Mouse (Mus musculus): ENCODE data around the gene Pax2.

Pax2 gene

GRCm38 (mm10) chr19:44748271-44748670 lies 7.6 kb upstream of the Pax2 start:
- no peak for DNase-seq (ENCODE audit: low spot score in 2 of 2)

DNA sequence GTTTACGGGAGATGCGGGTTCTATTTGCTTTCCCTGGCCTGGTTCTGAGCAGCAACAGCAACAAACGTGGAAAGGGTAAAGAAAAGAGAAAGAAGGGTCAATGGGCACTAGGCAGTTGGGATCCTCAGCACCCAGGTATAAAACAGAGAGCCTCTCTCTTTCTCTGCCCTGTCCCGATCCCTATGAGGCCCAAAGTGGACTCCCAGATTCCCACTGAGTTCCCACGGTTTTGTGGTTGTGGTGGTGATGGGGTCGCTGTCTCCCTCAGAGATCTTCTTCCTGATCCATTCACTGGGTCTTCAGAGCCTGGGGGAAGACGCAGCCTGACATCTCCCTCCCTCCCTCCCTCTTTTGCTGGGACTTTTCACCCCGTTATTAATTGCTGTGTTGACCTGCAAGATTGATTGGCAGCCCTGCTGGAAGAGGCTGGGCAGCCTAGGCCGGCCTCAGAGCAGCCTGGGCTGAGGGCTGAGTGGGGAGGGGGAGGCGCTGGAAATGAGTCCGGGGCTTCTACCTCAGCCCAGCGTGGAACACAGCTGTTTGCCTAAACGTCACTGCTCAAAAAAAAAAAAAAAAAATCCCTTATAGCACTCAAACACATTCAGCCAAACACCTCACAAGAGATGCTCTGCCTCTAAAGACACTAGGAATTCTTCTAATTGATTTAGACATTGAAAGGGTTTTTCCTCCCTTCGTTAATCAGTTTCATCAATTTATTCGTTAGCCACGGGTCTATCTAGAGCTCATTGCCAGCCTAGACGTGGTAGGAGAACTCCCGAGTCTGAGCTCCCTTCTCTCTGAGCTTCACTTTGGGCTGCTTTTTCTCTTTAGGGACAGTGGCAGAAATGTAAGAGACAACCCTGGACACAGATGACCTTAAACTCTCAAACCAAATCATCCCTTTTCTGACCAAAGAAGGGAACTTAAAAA lies 6.5 kb upstream of the Pax2 start:
- no peak for DNase-seq (ENCODE audit: low spot score in 2 of 2)

- no peak for DNase-seq (ENCODE audit: low spot score in 2 of 2)
These were observed 5.5 kb upstream of the Pax2 start for GRCm38 (mm10) chr19:44750051-44751041.

DNA sequence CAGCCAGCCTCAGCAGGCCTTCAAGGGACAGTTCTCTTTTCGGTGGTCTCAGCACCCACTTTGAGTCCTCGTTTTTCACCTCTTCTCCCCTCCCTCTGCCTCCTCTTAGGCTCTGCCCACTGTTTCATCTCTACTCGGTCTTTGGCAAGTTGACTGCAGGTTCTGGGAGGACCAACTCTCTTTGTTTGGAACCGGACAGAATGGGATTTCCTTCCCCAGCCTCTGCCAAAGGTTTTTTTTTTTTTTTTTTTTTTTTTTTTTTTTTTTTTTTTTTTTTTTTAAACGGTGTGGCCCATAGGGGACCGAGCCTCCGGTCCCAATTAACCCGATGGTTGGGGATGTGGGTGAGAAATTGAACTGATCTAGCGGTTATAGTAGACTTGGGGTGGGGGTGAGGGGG lies 4.8 kb upstream of the Pax2 start:
- DNase-seq (ENCODE audit: low spot score in 2 of 2), result no peak

DNA sequence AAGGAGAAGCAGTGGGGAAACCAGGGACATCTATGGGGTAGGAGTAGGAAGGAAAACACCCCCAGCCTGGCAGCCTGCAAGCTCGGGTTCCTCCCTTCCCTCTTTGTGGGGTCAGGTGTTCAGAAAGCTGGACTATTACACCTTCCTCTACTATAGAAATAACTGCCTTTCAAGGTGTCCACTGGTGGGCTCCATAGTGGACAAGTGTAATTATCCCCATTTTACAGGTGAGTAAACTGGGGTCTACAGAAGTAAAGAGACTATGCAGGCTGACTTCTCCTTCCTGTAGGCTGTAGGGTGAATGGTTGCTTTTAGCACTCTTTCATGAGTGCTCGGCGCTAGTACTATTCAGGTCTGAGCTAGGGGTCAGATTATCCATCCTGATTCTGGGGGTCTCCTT lies 4.3 kb upstream of the Pax2 start:
- DNase-seq (ENCODE audit: low spot score in 2 of 2), result no peak

GRCm38 (mm10) chr19:44752056-44752940 lies 3.5 kb upstream of the Pax2 start:
- no peak for DNase-seq (ENCODE audit: low spot score in 2 of 2)

GRCm38 (mm10) chr19:44753361-44753760 lies 2.5 kb upstream of the Pax2 start:
- DNase-seq (ENCODE audit: low spot score in 2 of 2), result no peak

DNA sequence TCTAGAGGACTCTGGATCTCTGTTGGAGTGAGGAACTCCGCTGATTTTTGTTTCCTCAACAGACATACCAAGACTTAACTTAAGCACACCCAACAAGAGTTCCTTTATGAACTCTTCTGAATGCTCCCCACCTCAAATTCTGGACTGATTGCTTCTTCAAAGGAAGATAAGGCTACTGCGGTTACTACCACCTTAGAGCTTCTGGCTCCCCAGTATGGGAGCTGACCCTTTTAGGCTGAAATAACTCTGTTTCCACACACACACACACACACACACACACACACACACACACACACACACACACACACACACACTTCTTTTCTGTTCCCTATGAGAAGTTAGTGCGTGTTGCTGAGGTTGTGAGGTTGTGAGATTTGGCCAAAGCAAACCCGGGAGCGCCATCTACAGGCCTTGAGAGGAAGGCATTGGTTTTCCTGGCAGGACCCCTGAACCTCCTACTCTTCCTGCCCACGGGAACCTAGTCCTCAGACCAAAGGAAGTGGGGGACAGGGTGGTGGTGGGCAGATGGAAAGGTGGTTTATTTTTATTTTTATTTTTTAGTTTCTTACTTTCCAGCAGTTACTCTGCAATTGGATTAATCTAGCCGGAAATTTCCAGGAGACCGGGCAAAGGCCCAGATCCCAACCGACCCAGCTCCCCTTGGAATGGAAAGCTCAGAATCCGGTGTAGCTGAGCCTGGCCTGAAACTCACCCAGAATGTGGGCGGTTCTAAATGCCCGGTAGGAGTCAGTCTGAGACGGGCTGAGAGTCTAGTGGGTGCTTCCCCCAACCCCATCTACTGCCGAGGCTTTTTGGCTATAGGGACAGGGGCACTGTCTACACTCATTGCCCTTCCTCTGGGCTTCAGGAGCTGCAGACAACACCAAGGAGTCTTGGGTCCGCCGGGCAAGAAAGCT lies 1.1 kb upstream of the Pax2 start:
- no peak for DNase-seq (ENCODE audit: low spot score in 2 of 2)

GRCm38 (mm10) chr19:44755378-44755692 lies 510 bp upstream of the Pax2 start:
- no peak for DNase-seq (ENCODE audit: low spot score in 2 of 2)

DNA sequence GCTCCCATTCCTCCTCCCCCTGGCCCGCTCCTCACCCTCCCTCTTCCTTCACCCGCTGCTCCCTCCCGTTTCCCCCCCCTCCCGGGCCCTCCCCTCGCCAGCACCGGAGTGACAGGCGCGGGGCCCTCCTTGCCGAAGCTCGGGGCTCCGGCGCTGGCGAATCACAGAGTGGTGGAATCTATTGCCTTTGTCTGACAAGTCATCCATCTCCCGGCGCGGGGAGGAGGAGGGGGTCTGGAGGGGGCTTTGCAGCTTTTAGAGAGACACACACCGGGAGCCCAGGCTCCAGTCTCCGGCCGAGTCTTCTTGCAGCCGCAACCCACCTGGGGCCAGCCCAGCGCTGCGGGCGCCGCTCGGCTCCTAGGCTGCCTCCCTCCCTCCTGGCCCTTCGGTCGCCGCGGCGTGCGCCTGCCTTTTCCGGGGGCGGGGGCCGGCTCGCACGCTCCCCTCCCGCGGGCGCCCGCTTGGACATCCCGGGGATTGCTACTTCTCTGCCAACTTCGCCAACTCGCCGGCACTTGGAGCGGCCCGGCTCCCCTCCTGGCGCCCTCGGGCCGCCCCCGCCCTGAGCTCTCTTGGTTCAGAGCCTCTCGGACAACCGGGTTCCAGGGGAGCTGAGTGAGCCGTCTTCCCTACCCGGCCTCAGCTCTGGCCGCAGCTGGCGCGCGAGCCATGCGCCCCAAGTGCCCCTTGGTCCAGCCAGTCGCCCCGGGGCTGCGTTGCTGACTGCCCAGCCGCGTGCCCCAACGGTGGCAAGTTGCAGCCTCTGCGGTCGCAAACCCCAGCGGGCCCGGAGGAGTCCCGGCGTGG lies 781 bp downstream of the Pax2 start:
- no peak for DNase-seq (ENCODE audit: low spot score in 2 of 2)

- DNase-seq (ENCODE audit: low spot score in 2 of 2), result no peak
These were observed 1.5 kb downstream of the Pax2 start for GRCm38 (mm10) chr19:44757231-44757871.

DNA sequence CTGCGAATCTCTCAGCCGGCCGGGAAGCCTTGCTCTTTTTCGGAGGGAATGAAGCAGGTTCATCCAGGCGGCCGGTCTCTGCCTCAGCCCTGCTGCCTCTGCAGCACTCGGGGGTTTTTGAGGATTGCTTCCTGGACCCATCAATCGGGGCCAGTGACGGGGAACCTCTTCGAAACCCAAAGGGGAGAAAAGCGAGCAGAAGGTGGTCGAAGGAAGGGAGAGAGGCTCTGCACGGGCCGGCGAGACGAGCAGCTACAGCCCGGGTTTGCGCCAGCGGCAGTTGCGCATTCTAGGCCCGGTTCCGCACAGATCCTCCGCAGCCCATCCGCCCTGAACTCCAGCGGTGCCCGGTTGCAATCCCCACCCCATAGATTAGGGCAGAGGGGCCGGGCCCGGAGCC lies 3.0 kb downstream of the Pax2 start:
- no peak for DNase-seq (ENCODE audit: low spot score in 2 of 2)

DNA sequence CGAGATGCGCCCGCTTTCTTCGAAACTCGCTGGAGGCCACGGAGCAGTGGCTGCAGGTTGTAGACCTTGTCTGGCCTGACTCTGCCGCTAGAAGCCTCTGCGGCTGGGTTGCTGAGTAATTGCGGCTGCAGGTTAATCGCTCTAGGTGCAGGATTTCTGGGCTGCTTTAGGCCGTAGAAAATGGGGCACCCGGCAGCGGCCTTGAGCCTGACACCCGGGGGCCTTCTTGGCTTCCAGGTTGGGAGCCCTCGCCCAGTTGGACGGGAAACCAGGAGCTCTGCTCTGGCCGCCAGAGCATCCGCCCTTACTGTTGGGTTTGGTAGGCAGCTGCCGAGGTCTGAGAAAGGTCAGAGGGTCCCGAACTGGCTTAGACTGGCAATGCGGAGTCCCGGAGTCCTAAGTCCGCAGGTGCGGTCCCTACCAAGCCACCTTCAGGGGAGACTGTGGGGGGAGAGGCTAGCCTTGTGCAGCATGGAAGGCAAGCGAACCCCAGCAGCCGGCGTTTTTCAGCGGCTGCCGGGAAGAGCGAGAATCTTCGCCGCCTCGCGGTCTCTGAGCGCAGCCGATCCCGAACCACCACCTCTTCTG lies 3.8 kb downstream of the Pax2 start:
- DNase-seq (ENCODE audit: low spot score in 2 of 2), result no peak

- no peak for DNase-seq (ENCODE audit: low spot score in 2 of 2)
These were observed 4.7 kb downstream of the Pax2 start for GRCm38 (mm10) chr19:44760259-44761131.

DNA sequence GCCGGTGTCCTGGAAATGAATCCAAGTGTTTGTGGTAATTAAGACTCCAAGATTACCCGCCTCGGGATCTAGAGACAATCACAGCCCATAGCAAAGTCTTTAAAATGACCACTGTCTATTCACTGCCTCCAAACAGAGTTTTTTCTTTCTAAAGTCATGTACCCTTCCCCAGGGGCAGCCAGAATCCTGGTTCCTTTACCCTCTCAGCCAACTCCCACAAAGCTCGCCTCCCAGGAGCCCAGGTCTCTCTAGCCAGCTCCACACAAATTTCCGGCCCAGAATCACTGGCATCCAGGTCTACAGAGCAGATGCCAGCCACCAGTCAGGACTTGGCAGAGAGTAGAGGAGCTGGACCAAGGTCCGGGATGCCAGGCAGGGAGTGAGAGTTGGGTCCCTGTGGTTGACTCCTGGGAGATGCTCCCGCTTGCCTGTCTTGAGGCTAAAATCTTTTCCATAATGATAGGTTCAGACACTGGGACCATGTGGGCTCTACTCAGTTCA lies 6.3 kb downstream of the Pax2 start:
- no peak for DNase-seq (ENCODE audit: low spot score in 2 of 2)

DNA sequence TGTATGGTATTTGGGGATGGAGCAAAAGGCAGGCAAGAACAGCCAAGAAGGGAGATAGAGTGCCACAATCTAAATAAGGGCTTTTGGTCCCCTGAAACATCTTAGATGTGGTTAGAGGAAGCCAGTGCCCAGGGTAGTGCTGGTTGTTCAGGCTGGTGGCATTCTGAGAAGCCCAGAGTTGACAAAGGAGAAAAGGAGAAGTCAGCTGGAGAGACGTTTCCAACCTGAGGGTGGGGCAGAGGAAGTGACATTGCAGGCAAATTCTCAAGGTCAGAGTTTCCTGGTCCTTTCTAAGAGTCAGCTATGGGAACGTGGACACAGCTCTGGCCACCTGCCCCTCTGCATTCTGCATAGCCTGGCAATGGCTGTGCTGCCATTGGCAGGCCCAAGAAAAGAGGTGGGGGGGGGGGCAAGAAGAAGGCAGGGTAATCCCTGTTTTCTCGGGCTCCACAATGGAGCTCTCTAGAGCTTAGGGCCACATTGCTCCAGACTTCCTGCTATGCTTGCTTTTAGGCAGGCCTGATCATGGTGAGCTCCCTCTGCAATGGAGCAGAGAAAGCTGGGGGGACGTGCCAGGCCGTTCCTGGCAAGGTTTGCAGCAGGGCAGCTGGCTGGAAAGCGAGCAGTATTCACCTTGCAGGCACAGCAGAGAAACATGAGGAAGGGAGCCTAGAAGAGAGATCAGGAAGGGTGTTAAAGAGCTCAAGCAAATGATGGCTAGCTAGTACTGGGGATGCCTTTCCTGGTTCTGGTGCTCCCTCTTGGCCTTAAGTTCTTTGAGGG lies 14.6 kb downstream of the Pax2 start:
- DNase-seq (ENCODE audit: low spot score in 2 of 2), result no peak

- DNase-seq (ENCODE audit: low spot score in 2 of 2), result no peak
These were observed 15.7 kb downstream of the Pax2 start for GRCm38 (mm10) chr19:44771499-44771898.
